Mouse (Mus musculus): ENCODE data around the gene Poln. TPM values are rescaled to one million over a fixed set of nuclear protein-coding genes. Genes with fewer than 3 reads are reported as not detected.

The Poln gene
- total and polyA plus RNA-seq, 2 experiments from 2014 or later: 0.16 to 0.69 TPM

GRCm38 (mm10) chr5:34188856-34189255, 19.6 kb upstream of the Poln start:
- Histone ChIP-seq H3K27ac (peak overlapping the region; percentile 92; the same call in 1 of the 2 replicates), H3K9me3 (ENCODE audit: low read length) (no peaks in the 10 kb centered on the region), H3K9ac (replicated peaks; ENCODE audit: low read length) (peak overlapping the region; percentile 79; the same call in 1 of the 2 replicates), H3K4me1 (ENCODE audit: insufficient read depth, low read length) (peaks cover 26% of the 10 kb centered on the region), H3K4me3 (ENCODE audit: low read length) (no peak overlapping the region), H3K36me3 (ENCODE audit: insufficient read depth, low read length) (no peaks in the 10 kb centered on the region; the same call in 1 of the 2 replicates), H3K4me2 (ENCODE audit: low read depth, low read length) (peak overlapping the region; percentile 75), H3K27me3 (ENCODE audit: insufficient read depth, low read length) (no peaks in the 10 kb centered on the region)
- DNase-seq (ENCODE audit: low spot score): no peak
- no peak for ATAC-seq
- TF ChIP-seq CTCF (IDR thresholded peaks at IDR 0.05; ENCODE audit: low read depth): no peak
- 77% methylated on average over 2 of the region's 2 CpGs for WGBS

GRCm38 (mm10) chr5:34187601-34188316, 18.5 kb upstream of the Poln start, which contains the start of gene Mxd4:
Gene Mxd4, minus strand, starts transcription at chr5:34187720.
- Histone ChIP-seq H3K27ac (peak within 1 kb of the TSS; percentile 97), H3K4me1 (ENCODE audit: insufficient read depth, low read length) (peaks cover 37% of the 10 kb centered on the region), H3K4me2 (ENCODE audit: low read depth, low read length) (peak within 1 kb of the TSS; percentile 87), H3K27me3 (ENCODE audit: insufficient read depth, low read length) (no peaks in the 10 kb centered on the region), H3K36me3 (ENCODE audit: insufficient read depth, low read length) (no peaks in the 10 kb centered on the region; the same call in 1 of the 2 replicates), H3K9me3 (ENCODE audit: low read length) (no peaks in the 10 kb centered on the region), H3K9ac (replicated peaks; ENCODE audit: low read length) (peak within 1 kb of the TSS; percentile 79), H3K4me3 (ENCODE audit: low read length) (peak within 1 kb of the TSS; percentile 82)
- peak; percentile 99 for ATAC-seq
- peak; percentile 100 for DNase-seq (ENCODE audit: low spot score)
- under 1% methylated on average over 58 of the region's 60 CpGs for WGBS
- TF ChIP-seq CTCF (IDR thresholded peaks at IDR 0.05; ENCODE audit: low read depth): no peak

GRCm38 (mm10) chr5:34186961-34187391, 17.7 kb upstream of the Poln start:
- TF ChIP-seq CTCF (IDR thresholded peaks at IDR 0.05; ENCODE audit: low read depth): no peak
- H3K27ac ChIP-seq: peak overlapping the region; percentile 97
- no peaks in the 10 kb centered on the region for H3K9me3 ChIP-seq (ENCODE audit: low read length)
- DNase-seq (ENCODE audit: low spot score) (peak; percentile 64), ATAC-seq (no peak)
- under 1% methylated on average over 43 of the region's 46 CpGs for WGBS
- peak overlapping the region; percentile 87 for H3K4me2 ChIP-seq (ENCODE audit: low read depth, low read length)
- peak overlapping the region; percentile 82 for H3K4me3 ChIP-seq (ENCODE audit: low read length)
- H3K4me1 ChIP-seq (ENCODE audit: insufficient read depth, low read length): peaks cover 39% of the 10 kb centered on the region
- H3K36me3 ChIP-seq (ENCODE audit: insufficient read depth, low read length): no peaks in the 10 kb centered on the region; the same call in 1 of the 2 replicates
- peak overlapping the region; percentile 79 for H3K9ac ChIP-seq (replicated peaks; ENCODE audit: low read length)
- H3K27me3 ChIP-seq (ENCODE audit: insufficient read depth, low read length): no peaks in the 10 kb centered on the region

- DNase-seq (ENCODE audit: low spot score) (no peak), ATAC-seq (no peak)
- H3K4me2 ChIP-seq (ENCODE audit: low read depth, low read length): peak overlapping the region; percentile 87
- WGBS: 39% methylated on average over 2 of the region's 2 CpGs
- H3K36me3 ChIP-seq (ENCODE audit: insufficient read depth, low read length): no peaks in the 10 kb centered on the region; the same call in 1 of the 2 replicates
- no peaks in the 10 kb centered on the region for H3K9me3 ChIP-seq (ENCODE audit: low read length)
- no peaks in the 10 kb centered on the region for H3K27me3 ChIP-seq (ENCODE audit: insufficient read depth, low read length)
- peaks cover 39% of the 10 kb centered on the region for H3K4me1 ChIP-seq (ENCODE audit: insufficient read depth, low read length)
- H3K4me3 ChIP-seq (ENCODE audit: low read length): peak overlapping the region; percentile 82
- H3K9ac ChIP-seq (replicated peaks; ENCODE audit: low read length): peak overlapping the region; percentile 79
- H3K27ac ChIP-seq: peak overlapping the region; percentile 97
- TF ChIP-seq CTCF (IDR thresholded peaks at IDR 0.05; ENCODE audit: low read depth): no peak
These were observed 17.1 kb upstream of the Poln start for GRCm38 (mm10) chr5:34186391-34186790.

- Histone ChIP-seq H3K27ac (no peak overlapping the region), H3K4me3 (ENCODE audit: low read length) (peak overlapping the region; percentile 82), H3K9ac (replicated peaks; ENCODE audit: low read length) (peak overlapping the region; percentile 79), H3K4me1 (ENCODE audit: insufficient read depth, low read length) (peaks cover 39% of the 10 kb centered on the region), H3K36me3 (ENCODE audit: insufficient read depth, low read length) (no peaks in the 10 kb centered on the region; the same call in 1 of the 2 replicates), H3K9me3 (ENCODE audit: low read length) (no peaks in the 10 kb centered on the region), H3K4me2 (ENCODE audit: low read depth, low read length) (peak overlapping the region; percentile 87), H3K27me3 (ENCODE audit: insufficient read depth, low read length) (no peaks in the 10 kb centered on the region)
- ATAC-seq (no peak), DNase-seq (ENCODE audit: low spot score) (no peak)
- TF ChIP-seq CTCF (IDR thresholded peaks at IDR 0.05; ENCODE audit: low read depth): no peak
These were observed 16.5 kb upstream of the Poln start for GRCm38 (mm10) chr5:34185791-34186190.

- Histone ChIP-seq H3K4me1 (ENCODE audit: insufficient read depth, low read length) (peaks cover 39% of the 10 kb centered on the region), H3K4me3 (ENCODE audit: low read length) (no peak overlapping the region), H3K27me3 (ENCODE audit: insufficient read depth, low read length) (no peaks in the 10 kb centered on the region), H3K36me3 (ENCODE audit: insufficient read depth, low read length) (no peaks in the 10 kb centered on the region; the same call in 1 of the 2 replicates), H3K4me2 (ENCODE audit: low read depth, low read length) (peak overlapping the region; percentile 87), H3K9ac (replicated peaks; ENCODE audit: low read length) (peak overlapping the region; percentile 79), H3K9me3 (ENCODE audit: low read length) (no peaks in the 10 kb centered on the region), H3K27ac (no peak overlapping the region)
- WGBS: 90% methylated on average over 1 of the region's 1 CpGs
- DNase-seq (ENCODE audit: low spot score) (no peak), ATAC-seq (no peak)
- no peak for TF ChIP-seq CTCF (IDR thresholded peaks at IDR 0.05; ENCODE audit: low read depth)
These were observed 15.9 kb upstream of the Poln start for GRCm38 (mm10) chr5:34185051-34185580.
